Mouse (Mus musculus) spleen, adult 18-20 months (tissue): ENCODE results near the gene Nbea.
"Not testable (repeated sequence)": the region's sequence is repeated elsewhere in the genome, so short reads cannot be mapped to it uniquely, and the experiment has no call there.

Experiments used
- DNase-seq, 2 experiments: peaks; one replicate each; pipeline ENCODE4 v3.0.0; 2022; ENCODE audit warnings: mixed read lengths in 2 of 2

Gene Nbea

GRCm38 (mm10) chr3:55652321-55652720, 531.2 kb downstream of the Nbea start:
- DNase-seq: no peak

GRCm38 (mm10) chr3:55651877-55652276, 531.6 kb downstream of the Nbea start:
- DNase-seq: no peak

- DNase-seq: no peak
These were observed 534.0 kb downstream of the Nbea start for GRCm38 (mm10) chr3:55649541-55649940.

GRCm38 (mm10) chr3:55648299-55648698, 535.2 kb downstream of the Nbea start:
- DNase-seq: no peak

GRCm38 (mm10) chr3:55647176-55647575, 536.3 kb downstream of the Nbea start:
- DNase-seq: no peak

- DNase-seq: no peak
These were observed 537.1 kb downstream of the Nbea start for GRCm38 (mm10) chr3:55646437-55646836.

- DNase-seq: no peak
These were observed 539.4 kb downstream of the Nbea start for GRCm38 (mm10) chr3:55644035-55644618.

- no peak for DNase-seq
These were observed 545.8 kb downstream of the Nbea start for GRCm38 (mm10) chr3:55637660-55638059.

- no peak for DNase-seq
These were observed 547.8 kb downstream of the Nbea start for GRCm38 (mm10) chr3:55635542-55636172.

GRCm38 (mm10) chr3:55627054-55627453, 556.4 kb downstream of the Nbea start:
- no peak for DNase-seq

GRCm38 (mm10) chr3:55621958-55622357, 561.5 kb downstream of the Nbea start:
- not testable (repeated sequence) for DNase-seq

GRCm38 (mm10) chr3:55618396-55618795, 565.1 kb downstream of the Nbea start:
- no peak for DNase-seq

GRCm38 (mm10) chr3:55612459-55613115, 570.9 kb downstream of the Nbea start:
- DNase-seq: no peak

GRCm38 (mm10) chr3:55612023-55612422, 571.5 kb downstream of the Nbea start:
- DNase-seq: no peak

GRCm38 (mm10) chr3:55610191-55610590, 573.3 kb downstream of the Nbea start:
- no peak for DNase-seq

- no peak for DNase-seq
These were observed 583.2 kb downstream of the Nbea start for GRCm38 (mm10) chr3:55600286-55600685.

GRCm38 (mm10) chr3:55599366-55600085, 584.0 kb downstream of the Nbea start:
- no peak for DNase-seq

GRCm38 (mm10) chr3:55598681-55599080, 584.8 kb downstream of the Nbea start:
- no peak for DNase-seq

- DNase-seq: no peak
These were observed 590.2 kb downstream of the Nbea start for GRCm38 (mm10) chr3:55593312-55593711.

GRCm38 (mm10) chr3:55590727-55591126, 592.8 kb downstream of the Nbea start:
- DNase-seq: no peak

GRCm38 (mm10) chr3:55590291-55590690, 593.2 kb downstream of the Nbea start:
- DNase-seq: no peak

GRCm38 (mm10) chr3:55589402-55589944, 594.0 kb downstream of the Nbea start:
- no peak for DNase-seq
